Mouse (Mus musculus): ENCODE results near the gene Tmem141. TPM values are rescaled to one million over a fixed set of nuclear protein-coding genes. Genes with fewer than 3 reads are reported as not detected.

Gene Tmem141
- polyA plus RNA-seq, 1 experiment from 2014 or later, result 33.3 TPM

DNA sequence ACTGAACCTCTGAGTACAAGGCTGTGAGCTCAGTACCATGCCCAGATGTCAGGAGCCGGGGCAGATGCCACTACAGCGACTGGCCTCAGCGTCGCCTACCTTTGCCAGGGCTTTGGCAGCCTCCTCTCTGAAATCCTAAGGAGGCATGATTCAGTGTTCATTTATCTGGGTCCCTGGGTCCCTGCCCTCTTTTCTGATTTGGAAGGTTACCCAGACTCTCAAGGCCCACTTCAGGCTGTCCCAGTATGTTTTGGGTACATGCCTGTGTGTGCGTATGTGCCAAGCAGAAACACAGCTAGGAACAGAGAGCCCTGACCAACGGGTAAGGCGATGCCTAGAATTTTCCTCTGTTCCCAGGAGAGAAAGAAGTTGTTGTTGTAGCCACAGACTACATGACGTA is 38.5 kb upstream of the Tmem141 start:
- H3K9ac ChIP-seq (ENCODE audit: low read length), result no peak overlapping the region
- H3K4me3 ChIP-seq (ENCODE audit: low read depth, low read length), result no peak overlapping the region
- H3K36me3 ChIP-seq (ENCODE audit: control insufficient read depth, insufficient read depth, low read length), result no peaks in the 10 kb centered on the region
- TF ChIP-seq CTCF (IDR thresholded peaks at IDR 0.05; ENCODE audit: low read depth), result no peak
- TF ChIP-seq EP300 (optimal IDR thresholded peaks at IDR 0.05), result no peak
- DNase-seq (ENCODE audit: low spot score) (no peak), ATAC-seq (ENCODE audit: low FRiP score, low TSS enrichment) (no peak)
- H3K27ac ChIP-seq (replicated peaks), result no peak overlapping the region
- no peak overlapping the region for H3K4me2 ChIP-seq (replicated peaks; ENCODE audit: low read depth)
- H3K9me3 ChIP-seq (ENCODE audit: control insufficient read depth, low read length), result no peaks in the 10 kb centered on the region
- WGBS, result 85% methylated on average over 8 of the region's 8 CpGs
- no peaks in the 10 kb centered on the region for H3K27me3 ChIP-seq (ENCODE audit: control insufficient read depth, insufficient read depth, low read length)
- H3K4me1 ChIP-seq (replicated peaks; ENCODE audit: control insufficient read depth, insufficient read depth), result no peaks in the 10 kb centered on the region

DNA sequence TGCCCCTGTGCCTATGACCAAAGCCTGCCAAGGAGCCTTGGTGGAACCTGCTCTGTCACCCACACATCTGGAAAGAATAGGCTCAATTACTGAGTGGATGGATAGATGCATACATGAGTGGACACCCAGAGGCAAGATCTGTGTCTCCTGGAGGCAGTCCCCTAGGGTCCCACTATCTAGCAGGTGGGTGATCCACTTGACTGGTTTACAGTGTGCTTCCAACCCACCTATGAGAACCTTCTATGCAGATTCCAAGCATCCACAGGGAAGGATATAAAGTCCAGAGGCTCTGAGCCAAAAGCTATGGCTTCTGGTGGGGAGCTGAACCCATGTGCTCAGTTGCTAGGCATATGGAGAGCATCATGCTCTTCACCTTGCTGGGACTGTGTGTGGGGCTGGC is 35.8 kb upstream of the Tmem141 start, which contains the start of gene Lcn5:
Gene Lcn5 (plus strand): TSS at position 301 of the 400 bp plus-strand sequence.
- Histone ChIP-seq H3K27me3 (ENCODE audit: control insufficient read depth, insufficient read depth, low read length) (no peaks in the 10 kb centered on the region), H3K4me1 (replicated peaks; ENCODE audit: control insufficient read depth, insufficient read depth) (no peaks in the 10 kb centered on the region), H3K4me2 (replicated peaks; ENCODE audit: low read depth) (no peak within 1 kb of the TSS), H3K9ac (ENCODE audit: low read length) (no peak within 1 kb of the TSS), H3K27ac (replicated peaks) (no peak within 1 kb of the TSS), H3K36me3 (ENCODE audit: control insufficient read depth, insufficient read depth, low read length) (no peaks in the 10 kb centered on the region), H3K9me3 (ENCODE audit: control insufficient read depth, low read length) (no peaks in the 10 kb centered on the region), H3K4me3 (ENCODE audit: low read depth, low read length) (no peak within 1 kb of the TSS)
- ATAC-seq (ENCODE audit: low FRiP score, low TSS enrichment) (no peak), DNase-seq (ENCODE audit: low spot score) (no peak)
- TF ChIP-seq CTCF (IDR thresholded peaks at IDR 0.05; ENCODE audit: low read depth) (no peak), EP300 (optimal IDR thresholded peaks at IDR 0.05) (no peak)

DNA sequence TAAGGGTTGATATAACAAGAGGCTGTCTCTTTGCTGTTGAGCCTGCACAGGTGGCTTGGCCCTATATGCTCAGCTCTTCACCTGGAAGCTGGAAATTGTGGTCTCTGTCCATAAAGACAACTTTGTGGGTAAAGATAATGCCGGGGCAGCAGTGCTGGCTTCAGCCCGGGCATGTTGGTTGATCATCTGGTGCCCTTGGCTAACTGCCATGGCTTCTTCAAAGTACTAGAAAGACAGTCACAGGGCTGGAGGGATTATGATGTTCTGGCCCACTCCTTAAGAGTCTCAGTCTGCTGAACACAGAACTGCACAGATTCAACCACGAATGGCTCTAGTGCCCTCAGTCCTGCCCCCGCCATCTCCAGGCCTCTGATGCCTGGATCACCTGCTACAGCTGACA is 35.4 kb upstream of the Tmem141 start:
- Histone ChIP-seq H3K4me2 (replicated peaks; ENCODE audit: low read depth) (no peak overlapping the region), H3K4me3 (ENCODE audit: low read depth, low read length) (no peak overlapping the region), H3K27me3 (ENCODE audit: control insufficient read depth, insufficient read depth, low read length) (no peaks in the 10 kb centered on the region), H3K36me3 (ENCODE audit: control insufficient read depth, insufficient read depth, low read length) (no peaks in the 10 kb centered on the region), H3K27ac (replicated peaks) (no peak overlapping the region), H3K9ac (ENCODE audit: low read length) (no peak overlapping the region), H3K9me3 (ENCODE audit: control insufficient read depth, low read length) (no peaks in the 10 kb centered on the region), H3K4me1 (replicated peaks; ENCODE audit: control insufficient read depth, insufficient read depth) (no peaks in the 10 kb centered on the region)
- no peak for ATAC-seq (ENCODE audit: low FRiP score, low TSS enrichment)
- TF ChIP-seq CTCF (IDR thresholded peaks at IDR 0.05; ENCODE audit: low read depth) (no peak), EP300 (optimal IDR thresholded peaks at IDR 0.05) (no peak)
- no peak for DNase-seq (ENCODE audit: low spot score)
- 72% methylated on average over 4 of the region's 4 CpGs for WGBS

DNA sequence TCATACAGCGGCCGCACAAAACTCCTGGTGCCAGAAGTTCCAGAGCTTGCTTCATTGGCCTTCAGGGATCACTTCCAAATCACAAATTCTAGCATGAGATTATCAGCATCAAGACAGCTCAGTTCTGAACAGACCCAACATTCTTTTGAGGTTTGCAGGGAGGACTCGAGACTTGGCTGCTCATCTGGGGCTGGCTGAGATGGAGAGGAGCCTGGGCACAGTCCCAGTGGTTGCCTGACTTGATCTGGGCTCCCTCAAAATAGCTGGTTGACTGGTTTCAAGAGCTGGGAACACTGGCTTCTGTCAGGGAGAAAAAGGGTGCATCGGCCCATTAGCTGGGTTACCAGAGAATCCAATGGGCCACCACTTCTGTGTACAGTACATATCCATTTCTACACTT is 34.9 kb upstream of the Tmem141 start:
- Histone ChIP-seq H3K27ac (replicated peaks) (no peak overlapping the region), H3K4me1 (replicated peaks; ENCODE audit: control insufficient read depth, insufficient read depth) (no peaks in the 10 kb centered on the region), H3K27me3 (ENCODE audit: control insufficient read depth, insufficient read depth, low read length) (no peaks in the 10 kb centered on the region), H3K4me3 (ENCODE audit: low read depth, low read length) (no peak overlapping the region), H3K9ac (ENCODE audit: low read length) (no peak overlapping the region), H3K36me3 (ENCODE audit: control insufficient read depth, insufficient read depth, low read length) (no peaks in the 10 kb centered on the region), H3K9me3 (ENCODE audit: control insufficient read depth, low read length) (no peaks in the 10 kb centered on the region), H3K4me2 (replicated peaks; ENCODE audit: low read depth) (no peak overlapping the region)
- ATAC-seq (ENCODE audit: low FRiP score, low TSS enrichment) (no peak), DNase-seq (ENCODE audit: low spot score) (no peak)
- 63% methylated on average over 4 of the region's 4 CpGs for WGBS
- TF ChIP-seq EP300 (optimal IDR thresholded peaks at IDR 0.05) (no peak), CTCF (IDR thresholded peaks at IDR 0.05; ENCODE audit: low read depth) (no peak)

DNA sequence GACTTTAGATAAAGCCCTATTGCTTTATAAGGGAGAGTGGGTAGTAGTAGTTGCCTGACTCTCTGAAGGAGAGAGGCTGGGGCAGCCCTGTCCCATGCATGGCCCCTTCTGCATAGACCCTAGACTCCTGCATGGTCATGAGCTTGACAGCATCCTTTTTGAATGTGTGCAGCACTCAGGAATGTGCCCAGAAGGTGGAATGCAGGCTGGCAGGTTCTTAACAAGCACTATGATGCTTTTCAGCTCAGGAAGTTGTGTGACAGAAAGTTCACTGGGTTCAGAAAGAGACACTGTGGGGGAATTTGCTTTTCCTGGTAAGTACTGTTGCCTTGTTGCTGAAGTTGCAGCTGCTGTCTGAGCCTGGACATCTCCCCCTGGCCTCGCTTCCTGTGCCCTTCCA is 32.7 kb upstream of the Tmem141 start:
- Histone ChIP-seq H3K4me2 (replicated peaks; ENCODE audit: low read depth) (no peak overlapping the region), H3K4me3 (ENCODE audit: low read depth, low read length) (no peak overlapping the region), H3K9me3 (ENCODE audit: control insufficient read depth, low read length) (no peaks in the 10 kb centered on the region), H3K4me1 (replicated peaks; ENCODE audit: control insufficient read depth, insufficient read depth) (no peaks in the 10 kb centered on the region), H3K36me3 (ENCODE audit: control insufficient read depth, insufficient read depth, low read length) (no peaks in the 10 kb centered on the region), H3K9ac (ENCODE audit: low read length) (no peak overlapping the region), H3K27me3 (ENCODE audit: control insufficient read depth, insufficient read depth, low read length) (no peaks in the 10 kb centered on the region), H3K27ac (replicated peaks) (no peak overlapping the region)
- DNase-seq (ENCODE audit: low spot score), result no peak
- TF ChIP-seq CTCF (IDR thresholded peaks at IDR 0.05; ENCODE audit: low read depth), result no peak
- ATAC-seq (ENCODE audit: low FRiP score, low TSS enrichment), result no peak
- WGBS, result 52% methylated on average over 1 of the region's 1 CpGs

DNA sequence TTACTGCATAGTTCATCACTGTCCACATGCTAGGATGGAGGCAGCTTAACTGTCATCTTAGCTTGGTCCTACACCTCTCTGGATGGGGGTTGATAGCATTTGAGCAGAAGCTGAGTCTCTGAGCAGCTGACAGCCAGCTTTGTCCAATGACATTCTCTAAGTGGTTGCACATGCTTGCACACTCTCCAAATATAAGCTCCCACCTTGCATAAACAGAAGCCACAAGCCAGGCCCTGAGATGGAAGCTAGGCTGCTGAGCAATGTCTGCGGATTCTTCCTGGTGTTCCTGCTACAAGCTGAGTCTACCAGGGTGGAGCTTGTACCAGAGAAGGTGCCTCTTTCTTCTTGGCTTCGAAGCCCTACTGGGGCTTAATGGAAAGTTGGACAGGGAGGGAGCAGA is 31.1 kb upstream of the Tmem141 start, which contains the start of gene Lcn8:
Gene Lcn8 (plus strand): TSS at position 219 of the 400 bp plus-strand sequence.
- Histone ChIP-seq H3K36me3 (ENCODE audit: control insufficient read depth, insufficient read depth, low read length) (no peaks in the 10 kb centered on the region), H3K4me2 (replicated peaks; ENCODE audit: low read depth) (no peak within 1 kb of the TSS), H3K9ac (ENCODE audit: low read length) (no peak within 1 kb of the TSS), H3K9me3 (ENCODE audit: control insufficient read depth, low read length) (no peaks in the 10 kb centered on the region), H3K27ac (replicated peaks) (no peak within 1 kb of the TSS), H3K4me1 (replicated peaks; ENCODE audit: control insufficient read depth, insufficient read depth) (no peaks in the 10 kb centered on the region), H3K4me3 (ENCODE audit: low read depth, low read length) (no peak within 1 kb of the TSS), H3K27me3 (ENCODE audit: control insufficient read depth, insufficient read depth, low read length) (no peaks in the 10 kb centered on the region)
- TF ChIP-seq CTCF (IDR thresholded peaks at IDR 0.05; ENCODE audit: low read depth) (no peak), EP300 (optimal IDR thresholded peaks at IDR 0.05) (no peak)
- ATAC-seq (ENCODE audit: low FRiP score, low TSS enrichment), result peak; percentile 59; the same call in 1 of the 2 replicates
- WGBS, result 72% methylated on average over 2 of the region's 2 CpGs
- no peak for DNase-seq (ENCODE audit: low spot score)
